Mouse (Mus musculus): ENCODE data around the gene Slc7a3.
"Not testable (repeated sequence)": the region's sequence is repeated elsewhere in the genome, so short reads cannot be mapped to it uniquely, and the experiment has no call there.

Slc7a3 gene

GRCm38 (mm10) chrX:101085920-101086319 lies at the start of gene Slc7a3:
TSS of gene Slc7a3 (minus strand) at chrX:101086020.
- no peak for DNase-seq

- DNase-seq = peak; percentile 3 to 8
Observed at GRCm38 (mm10) chrX:101131992-101132791, 46.4 kb upstream of the Slc7a3 start.

GRCm38 (mm10) chrX:101131001-101131400 lies 45.2 kb upstream of the Slc7a3 start:
- DNase-seq = peak; percentile 80 to 83

GRCm38 (mm10) chrX:101128559-101128958 lies 42.7 kb upstream of the Slc7a3 start:
- DNase-seq = no peak

- DNase-seq = peak; percentile 4 to 33
Observed at GRCm38 (mm10) chrX:101126977-101127376, 41.2 kb upstream of the Slc7a3 start.

GRCm38 (mm10) chrX:101126474-101126955 lies 40.7 kb upstream of the Slc7a3 start:
- peak; percentile 13 to 62 for DNase-seq

- no peak for DNase-seq
Observed at GRCm38 (mm10) chrX:101120546-101120945, 34.7 kb upstream of the Slc7a3 start.

- DNase-seq = not testable (repeated sequence)
Observed at GRCm38 (mm10) chrX:101085211-101085610, 609 bp downstream of the Slc7a3 start.

- DNase-seq = no peak
Observed at GRCm38 (mm10) chrX:101084192-101084591, 1.6 kb downstream of the Slc7a3 start.

GRCm38 (mm10) chrX:101065245-101065644 lies 20.6 kb downstream of the Slc7a3 start:
- DNase-seq = no peak

GRCm38 (mm10) chrX:101063503-101063902 lies 22.3 kb downstream of the Slc7a3 start:
- DNase-seq = no peak

- DNase-seq = no peak
Observed at GRCm38 (mm10) chrX:101059541-101059940, 26.3 kb downstream of the Slc7a3 start, which contains the start of gene Tex11. TSS of gene Tex11 (minus strand) at chrX:101059667.

Measured in kidney, postnatal 4 days (tissue).